Mouse (Mus musculus) monocyte, adult 5-6 weeks (primary cell): ENCODE results near the gene Ptdss2. TPM values are rescaled to one million over a fixed set of nuclear protein-coding genes. Genes with fewer than 3 reads are reported as not detected.
A peak's percentile ranks its signal among the peaks of the same experiment; 100 is the strongest.

Experiments
- ATAC-seq: fragments of 153-309, 156-312 bp; replicated peaks from 2 replicates; pipeline ENCODE4 v1.8.0; 2017; ENCODE audit warnings: mild to moderate bottlenecking; ENCODE audit not compliant: low TSS enrichment, insufficient number of reproducible peaks, severe bottlenecking, poor library complexity, low FRiP score
- total RNA-seq: library from RNA; stranded (forward); fragments of 200-1000, 200-491, 200-594 nt; gene quantifications from 3 replicates; pipeline ENCODE4 v1.2.3, GENCODE M21; 2017

The Ptdss2 gene
- total RNA-seq = 1.4 to 6.9 TPM (median 1.5 TPM) in 3 replicates

- no peak for ATAC-seq
Measured at GRCm38 (mm10) chr7:141122245-141122644, at the start of gene Ptdss2. TSS of gene Ptdss2 (plus strand) at chr7:141122382.

- no peak for ATAC-seq
Measured at GRCm38 (mm10) chr7:141073782-141074181, 48.4 kb upstream of the Ptdss2 start.

- ATAC-seq = no peak
Measured at GRCm38 (mm10) chr7:141077841-141078240, 44.3 kb upstream of the Ptdss2 start, which contains the start of gene Pkp3. TSS of gene Pkp3 (plus strand) at chr7:141078218.

- ATAC-seq = no peak
Measured at GRCm38 (mm10) chr7:141078876-141079275, 43.3 kb upstream of the Ptdss2 start.

- ATAC-seq = no peak
Measured at GRCm38 (mm10) chr7:141079481-141080449, 42.4 kb upstream of the Ptdss2 start.

GRCm38 (mm10) chr7:141087894-141088293, 34.3 kb upstream of the Ptdss2 start:
- no peak; the same call in 1 of the 2 replicates for ATAC-seq

GRCm38 (mm10) chr7:141088473-141088872, 33.7 kb upstream of the Ptdss2 start:
- 0 out of 2 replicates have a peak, but pooled peaks have one; percentile 40 for ATAC-seq

GRCm38 (mm10) chr7:141090228-141090627, 32.0 kb upstream of the Ptdss2 start:
- no peak for ATAC-seq

- ATAC-seq = peak; percentile 65
Measured at GRCm38 (mm10) chr7:141092051-141092735, 30.0 kb upstream of the Ptdss2 start.

GRCm38 (mm10) chr7:141093950-141094349, 28.2 kb upstream of the Ptdss2 start:
- ATAC-seq = no peak

- ATAC-seq = no peak
Measured at GRCm38 (mm10) chr7:141094487-141095205, 27.5 kb upstream of the Ptdss2 start.

GRCm38 (mm10) chr7:141096021-141096420, 26.2 kb upstream of the Ptdss2 start:
- no peak for ATAC-seq

- peak; percentile 55 for ATAC-seq
Measured at GRCm38 (mm10) chr7:141096649-141097056, 25.5 kb upstream of the Ptdss2 start.

GRCm38 (mm10) chr7:141097177-141097576, 25.0 kb upstream of the Ptdss2 start:
- ATAC-seq = no peak

GRCm38 (mm10) chr7:141099911-141100691, 22.1 kb upstream of the Ptdss2 start, which contains the start of gene Sigirr:
TSS of gene Sigirr (minus strand) at chr7:141100572.
- no peak for ATAC-seq

GRCm38 (mm10) chr7:141103161-141103560, 19.0 kb upstream of the Ptdss2 start:
- ATAC-seq = no peak

GRCm38 (mm10) chr7:141115874-141116273, 6.3 kb upstream of the Ptdss2 start:
- ATAC-seq = no peak

- ATAC-seq = no peak
Measured at GRCm38 (mm10) chr7:141117636-141118035, 4.5 kb upstream of the Ptdss2 start, which contains the start of gene Ano9. TSS of gene Ano9 (minus strand) at chr7:141117806.
